Mouse (Mus musculus): ENCODE measurements around the gene Mmgt2. TPM values are rescaled to one million over a fixed set of nuclear protein-coding genes. Genes with fewer than 3 reads are reported as not detected.

The Mmgt2 gene
- polyA plus RNA-seq, 1 experiment from 2014 or later: 20.6 TPM

DNA sequence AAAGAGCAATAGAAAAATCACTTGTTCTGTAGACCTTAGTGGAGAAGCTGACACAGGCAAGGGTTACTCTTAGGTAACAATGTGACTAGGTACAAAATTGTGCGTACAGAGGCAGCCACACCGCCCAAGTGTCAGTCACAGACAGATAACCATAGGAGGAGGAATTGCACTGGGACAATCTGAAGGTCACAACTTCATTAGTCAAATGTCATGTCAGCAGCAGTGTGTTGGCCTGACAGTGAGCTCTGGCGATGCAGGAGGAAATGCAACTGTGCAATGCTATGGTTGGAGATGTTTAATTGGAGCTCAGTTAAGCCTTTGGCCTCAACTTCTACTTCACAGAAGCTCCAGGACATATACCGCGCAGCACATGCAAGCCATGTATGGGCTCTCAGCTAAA, 62.2 kb downstream of the Mmgt2 start:
- H3K9ac ChIP-seq (ENCODE audit: low read depth, low read length): no peak overlapping the region
- H3K27me3 ChIP-seq (ENCODE audit: control insufficient read depth, insufficient read depth, low read depth, low read length): no peaks in the 10 kb centered on the region
- H3K27ac ChIP-seq (ENCODE audit: low read length): no peak overlapping the region
- H3K4me2 ChIP-seq (ENCODE audit: low read length): no peak overlapping the region
- 96% methylated on average over 5 of the region's 5 CpGs for WGBS
- no peaks in the 10 kb centered on the region for H3K4me1 ChIP-seq (ENCODE audit: control insufficient read depth, insufficient read depth, low read length)
- no peaks in the 10 kb centered on the region for H3K9me3 ChIP-seq (replicated peaks; ENCODE audit: control insufficient read depth, low read length, poor library complexity, severe bottlenecking)
- H3K4me3 ChIP-seq (ENCODE audit: low read depth, low read length): no peak overlapping the region
- peaks cover 28% of the 10 kb centered on the region for H3K36me3 ChIP-seq (ENCODE audit: control insufficient read depth, insufficient read depth, low read length)
- no peak for ATAC-seq

Other genes with a start within 250 kb of the Mmgt2 start
- gene Pigl, start 190.2 kb upstream of the Mmgt2 start, polyA plus RNA-seq (2015; fragmentation: Nextera tagmentation; extraction: Ambion mirVana): 8.6 and 9.3 TPM in 2 replicates
- gene Ncor1, start 190.1 kb upstream of the Mmgt2 start, polyA plus RNA-seq (2015; fragmentation: Nextera tagmentation; extraction: Ambion mirVana): 156 and 171 TPM in 2 replicates
- 51.2 and 54.4 TPM in 2 replicates for gene Cenpv, start 109.4 kb upstream of the Mmgt2 start, polyA plus RNA-seq (2015; fragmentation: Nextera tagmentation; extraction: Ambion mirVana)
- 4,809 and 4,815 TPM in 2 replicates for gene Ubb, start 97.5 kb upstream of the Mmgt2 start, polyA plus RNA-seq (2015; fragmentation: Nextera tagmentation; extraction: Ambion mirVana)
- gene Trpv2, start 74.2 kb upstream of the Mmgt2 start, polyA plus RNA-seq (2015; fragmentation: Nextera tagmentation; extraction: Ambion mirVana): 43.5 and 43.7 TPM in 2 replicates
- 10.0 and 10.2 TPM in 2 replicates for gene Lrrc75a, start 141 bp upstream of the Mmgt2 start, polyA plus RNA-seq (2015; fragmentation: Nextera tagmentation; extraction: Ambion mirVana)
- gene Zfp287, start 83.2 kb downstream of the Mmgt2 start, polyA plus RNA-seq (2015; fragmentation: Nextera tagmentation; extraction: Ambion mirVana): 22.5 and 26.3 TPM in 2 replicates
- gene Gm10428, start 104.4 kb downstream of the Mmgt2 start, polyA plus RNA-seq (2015; fragmentation: Nextera tagmentation; extraction: Ambion mirVana): not detected in 2 replicates
- 32.5 and 34.1 TPM in 2 replicates for gene Zfp286, start 140.8 kb downstream of the Mmgt2 start, polyA plus RNA-seq (2015; fragmentation: Nextera tagmentation; extraction: Ambion mirVana)
- gene Trim16, start 171.6 kb downstream of the Mmgt2 start, polyA plus RNA-seq (2015; fragmentation: Nextera tagmentation; extraction: Ambion mirVana): 6.8 and 8.0 TPM in 2 replicates
- gene Fbxw10, start 198.4 kb downstream of the Mmgt2 start, polyA plus RNA-seq (2015; fragmentation: Nextera tagmentation; extraction: Ambion mirVana): 0.31 and 0.50 TPM in 2 replicates
- gene Tvp23b, start 230.8 kb downstream of the Mmgt2 start, polyA plus RNA-seq (2015; fragmentation: Nextera tagmentation; extraction: Ambion mirVana): 63.9 and 68.0 TPM in 2 replicates

Data from midbrain, embryonic 16.5 days (tissue).